Mouse (Mus musculus) NIH3T3 (cell line): ENCODE data around the gene Zfp763.
"Not testable (repeated sequence)": the region's sequence is repeated elsewhere in the genome, so short reads cannot be mapped to it uniquely, and the experiment has no call there.

Source experiments
- DNase-seq: peaks from one replicate; pipeline ENCODE4 v3.0.0-alpha.2; 2012; ENCODE audit warnings: low read depth

Gene Zfp763

GRCm38 (mm10) chr17:33032900-33033891 is at the start of gene Zfp763:
TSS of gene Zfp763 (minus strand) at chr17:33033402.
- DNase-seq = peak; percentile 92

- DNase-seq = no peak
These were observed 34.8 kb upstream of the Zfp763 start, which contains the start of gene 4921501E09Rik for GRCm38 (mm10) chr17:33067958-33068357. TSS of gene 4921501E09Rik (minus strand) at chr17:33068058.

- DNase-seq = no peak
These were observed 29.8 kb upstream of the Zfp763 start for GRCm38 (mm10) chr17:33063001-33063400.

- DNase-seq = peak; percentile 51
These were observed 25.6 kb upstream of the Zfp763 start for GRCm38 (mm10) chr17:33058791-33059190.

- DNase-seq = peak; percentile 12
These were observed 826 bp downstream of the Zfp763 start for GRCm38 (mm10) chr17:33032376-33032775.

GRCm38 (mm10) chr17:33020434-33020833 is 12.8 kb downstream of the Zfp763 start:
- DNase-seq = not testable (repeated sequence)

GRCm38 (mm10) chr17:33008337-33008736 is 24.9 kb downstream of the Zfp763 start:
- DNase-seq = peak; percentile 31

GRCm38 (mm10) chr17:32998492-32998891 is 34.7 kb downstream of the Zfp763 start:
- no peak for DNase-seq

GRCm38 (mm10) chr17:32992699-32993474 is 40.3 kb downstream of the Zfp763 start, which contains the start of gene Zfp952:
TSS of gene Zfp952 (plus strand) at chr17:32993129.
- DNase-seq = peak; percentile 94

- peak; percentile 60 for DNase-seq
These were observed 41.1 kb downstream of the Zfp763 start for GRCm38 (mm10) chr17:32991965-32992698.

GRCm38 (mm10) chr17:32986301-32986700 is 46.9 kb downstream of the Zfp763 start:
- peak; percentile 13 for DNase-seq

GRCm38 (mm10) chr17:32981361-32981760 is 51.8 kb downstream of the Zfp763 start:
- DNase-seq = no peak
